8 mouse cellular contexts compared by ENCODE assay signal in the genomic region with DNA sequence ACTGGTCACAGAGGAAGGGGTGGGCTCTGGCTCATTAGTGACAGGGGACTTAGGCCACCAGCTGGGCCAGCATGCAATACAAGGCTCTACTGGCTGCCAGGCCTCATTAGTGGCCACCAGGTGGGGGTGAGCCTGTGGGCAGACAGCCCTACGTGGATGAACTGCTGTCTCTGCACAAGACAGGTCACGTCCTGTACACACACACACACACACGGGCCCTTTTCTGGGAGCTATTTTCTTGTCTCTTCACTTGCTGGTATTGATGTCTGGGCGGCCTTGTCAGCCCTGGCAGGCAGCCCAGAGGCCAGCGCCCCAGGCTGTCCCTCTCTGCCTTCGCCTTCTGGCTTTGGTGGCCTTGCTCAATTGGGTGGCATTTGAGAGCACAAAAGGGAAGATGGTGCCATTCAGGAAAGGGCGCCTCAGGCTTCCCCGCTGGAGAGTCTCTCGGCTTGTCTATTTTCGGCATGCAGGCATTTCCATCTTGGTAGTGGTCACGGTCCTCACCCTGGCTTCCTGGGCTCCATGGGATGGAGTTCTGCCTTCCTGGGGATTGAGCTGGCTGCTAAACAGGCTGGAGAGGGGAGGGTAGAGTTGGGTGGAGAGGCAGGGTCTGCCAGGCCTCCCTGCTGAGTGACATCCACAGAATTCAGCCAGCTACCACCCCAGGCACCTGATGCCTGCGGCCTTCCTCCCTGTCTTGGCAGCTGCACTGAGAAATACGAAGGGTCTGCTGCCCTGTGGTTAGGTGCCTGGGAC. TPM values are rescaled to one million over a fixed set of nuclear protein-coding genes. Genes with fewer than 3 reads are reported as not detected.
DNase-seq lines count a peak whose midpoint lies in the region; ATAC-seq and TF ChIP-seq lines count a peak whose summit lies in the region.

No protein-coding gene starts in this region.

- H3K4me3 ChIP-seq in heart, embryonic 11.5 days (ENCODE audit: low read depth, low read length) = no peak overlapping the region
- H3K4me3 ChIP-seq in forebrain, embryonic 11.5 days (ENCODE audit: low read depth, low read length) = no peak overlapping the region
- no peak overlapping the region for H3K4me3 ChIP-seq in midbrain, embryonic 12.5 days
- no peak overlapping the region for H3K4me3 ChIP-seq in kidney, adult 2 months (ENCODE audit: insufficient read depth, low read depth, low read length)

- TF ChIP-seq POLR2A in kidney, adult 2 months (IDR thresholded peaks at IDR 0.05; ENCODE audit: low read depth, low read length) = no peak

- H3K27ac ChIP-seq in heart, embryonic 11.5 days (ENCODE audit: low read depth, low read length) = peak overlapping the region; percentile 22; the same call in 1 of the 2 replicates
- peak overlapping the region; percentile 48 for H3K27ac ChIP-seq in forebrain, embryonic 11.5 days (ENCODE audit: low read depth, low read length)
- H3K27ac ChIP-seq in midbrain, embryonic 12.5 days (replicated peaks) = peak overlapping the region; percentile 81
- no peak overlapping the region for H3K27ac ChIP-seq in kidney, adult 2 months (ENCODE audit: insufficient read depth, low read depth, low read length)

- ATAC-seq in heart, embryonic 11.5 days (replicated peaks; ENCODE audit: insufficient number of reproducible peaks, low FRiP score, low TSS enrichment) = no peak
- ATAC-seq in forebrain, embryonic 11.5 days (replicated peaks; ENCODE audit: low FRiP score) = 0 out of 2 replicates have a peak, but pooled peaks have one; percentile 53
- peak; percentile 70 for ATAC-seq in midbrain, embryonic 12.5 days (ENCODE audit: low FRiP score, low read depth)
- ATAC-seq in megakaryocyte, adult 5-6 weeks (ENCODE audit: poor library complexity, severe bottlenecking) = no peak

- no peaks in the 10 kb centered on the region for H3K9me3 ChIP-seq in heart, embryonic 11.5 days (replicated peaks; ENCODE audit: control insufficient read depth, low read length)
- H3K9me3 ChIP-seq in forebrain, embryonic 11.5 days (ENCODE audit: control insufficient read depth, low read length) = no peaks in the 10 kb centered on the region
- H3K9me3 ChIP-seq in midbrain, embryonic 12.5 days = no peaks in the 10 kb centered on the region

- peaks cover 9% of the 10 kb centered on the region; the same call in 1 of the 2 replicates for H3K4me1 ChIP-seq in heart, embryonic 11.5 days (ENCODE audit: control insufficient read depth, insufficient read depth, low read length)
- peaks cover 6% of the 10 kb centered on the region; the same call in 1 of the 2 replicates for H3K4me1 ChIP-seq in forebrain, embryonic 11.5 days (replicated peaks; ENCODE audit: control insufficient read depth, insufficient read depth, low read length)
- H3K4me1 ChIP-seq in midbrain, embryonic 12.5 days = peaks cover 36% of the 10 kb centered on the region
- no peaks in the 10 kb centered on the region for H3K4me1 ChIP-seq in kidney, adult 2 months (ENCODE audit: control insufficient read depth, insufficient read depth, low read length)

- H3K36me3 ChIP-seq in heart, embryonic 11.5 days (ENCODE audit: control insufficient read depth, insufficient read depth, low read length) = no peaks in the 10 kb centered on the region
- H3K36me3 ChIP-seq in forebrain, embryonic 11.5 days (ENCODE audit: control insufficient read depth, insufficient read depth, low read length) = no peaks in the 10 kb centered on the region
- H3K36me3 ChIP-seq in midbrain, embryonic 12.5 days = no peaks in the 10 kb centered on the region
- H3K36me3 ChIP-seq in kidney, adult 2 months (ENCODE audit: control insufficient read depth, insufficient read depth, low read length) = no peaks in the 10 kb centered on the region

- no peak for DNase-seq in heart, adult 9 months (ENCODE audit: low spot score in 2 of 2)
- DNase-seq in adrenal gland, postnatal 14 days = peak; percentile 84
- peak; percentile 65 for DNase-seq in forebrain, embryonic 11.5 days (ENCODE audit: low spot score)
- DNase-seq in layer of hippocampus, adult 9-11 months = no peak
- DNase-seq in kidney, adult 2 months = no peak

- no peak overlapping the region for H3K4me2 ChIP-seq in heart, embryonic 11.5 days
- H3K4me2 ChIP-seq in forebrain, embryonic 11.5 days (ENCODE audit: low read depth, low read length, severe bottlenecking) = no peak overlapping the region
- no peak overlapping the region for H3K4me2 ChIP-seq in midbrain, embryonic 12.5 days (replicated peaks)

- H3K27me3 ChIP-seq in heart, embryonic 11.5 days (ENCODE audit: control insufficient read depth, insufficient read depth, low read length) = no peaks in the 10 kb centered on the region; the same call in 1 of the 2 replicates
- H3K27me3 ChIP-seq in forebrain, embryonic 11.5 days (ENCODE audit: control insufficient read depth, insufficient read depth, low read length) = no peaks in the 10 kb centered on the region
- H3K27me3 ChIP-seq in midbrain, embryonic 12.5 days = no peaks in the 10 kb centered on the region
- no peaks in the 10 kb centered on the region for H3K27me3 ChIP-seq in kidney, adult 2 months (replicated peaks; ENCODE audit: control insufficient read depth, insufficient read depth, low read length)

- 55% methylated on average over 13 of the region's 13 CpGs for WGBS in heart, embryonic 11.5 days (ENCODE audit: insufficient replicate concordance)
- WGBS in forebrain, embryonic 11.5 days = 30% methylated on average over 13 of the region's 13 CpGs
- WGBS in midbrain, embryonic 12.5 days = 38% methylated on average over 13 of the region's 13 CpGs
- WGBS in kidney, adult 2 months = 68% methylated on average over 13 of the region's 13 CpGs

- no peak for TF ChIP-seq CTCF in kidney, adult 2 months (conservative IDR thresholded peaks at IDR 0.05; ENCODE audit: insufficient read depth, insufficient read length, low read depth, low read length)

- peak overlapping the region; percentile 34; the same call in 1 of the 2 replicates for H3K9ac ChIP-seq in heart, embryonic 11.5 days (ENCODE audit: low read depth, low read length)
- peak overlapping the region; percentile 16; the same call in 1 of the 2 replicates for H3K9ac ChIP-seq in forebrain, embryonic 11.5 days (ENCODE audit: low read length)
- H3K9ac ChIP-seq in midbrain, embryonic 12.5 days (replicated peaks) = no peak overlapping the region

RNA-seq across cellular contexts. Expression of gene Ccdc167, which starts 13.8 kb away (rescaled TPM):
- polyA plus RNA-seq in heart, embryonic 11.5 days (2014; fragmentation: Nextera tagmentation; extraction: Ambion mirVana) = 18.0 and 19.3 TPM in 2 replicates
- 12.7 and 13.9 TPM in 2 replicates for total RNA-seq in adrenal gland, postnatal 14 days (2021)
- 13.7 and 17.0 TPM in 2 replicates for polyA plus RNA-seq in forebrain, embryonic 11.5 days (2014; fragmentation: Nextera tagmentation; extraction: Ambion mirVana)
- polyA plus RNA-seq in midbrain, embryonic 12.5 days (2016; fragmentation: Nextera tagmentation; extraction: Ambion mirVana) = 15.6 and 15.9 TPM in 2 replicates
- total RNA-seq in megakaryocyte, adult 5-6 weeks (2015) = 14.0 and 17.2 TPM in 2 replicates
- total RNA-seq in megakaryocyte, adult 5-6 weeks (2017) = 8.9 and 11.5 TPM in 2 replicates
- polyA plus RNA-seq in kidney, adult 2 months (2012; rRNA removed) = 5.0 TPM in 2 replicates

Comparison
In these comparisons a context has a peak if more than half of its experiments do, and no peak if none do; other contexts are left out.
1. ATAC-seq: peak in forebrain, embryonic 11.5 days (single experiment) and midbrain, embryonic 12.5 days (single experiment); none in heart, embryonic 11.5 days (single experiment) and megakaryocyte, adult 5-6 weeks (single experiment).
2. DNase-seq: peak in adrenal gland, postnatal 14 days (single experiment) and forebrain, embryonic 11.5 days (single experiment); none in heart, adult 9 months (0 of 2), layer of hippocampus, adult 9-11 months (single experiment) and kidney, adult 2 months (single experiment).